Mouse (Mus musculus) heart, adult 2 months (tissue): Measurements from ENCODE around the gene Mcoln3.

Source experiments
- EP300 ChIP-seq: fragments of 200-500 bp; IDR thresholded peaks from 2 replicates; pipeline ENCODE4 v1.6.1; 2011; ENCODE audit warnings: low read depth, low read length, control low read depth; ENCODE audit not compliant: insufficient read depth
- POLR2A ChIP-seq: fragments of 200-500 bp; IDR thresholded peaks from 2 replicates; pipeline ENCODE4 v1.6.1; 2011; ENCODE audit warnings: mild to moderate bottlenecking, low read depth, low read length, control low read depth; ENCODE audit not compliant: insufficient read depth

- TF ChIP-seq POLR2A = no peak
- no peak for TF ChIP-seq EP300
These were observed 52.1 kb downstream of the Mcoln3 start for GRCm38 (mm10) chr3:146169356-146169755.
